Mouse (Mus musculus) embryonic fibroblast, embryonic 13.5 days (primary cell): ENCODE measurements around the gene Sqor.

Source experiments
- CTCF ChIP-seq: IDR thresholded peaks from 2 replicates; pipeline ENCODE4 v1.5.1; 2011; ENCODE audit warnings: mild to moderate bottlenecking, control low read depth, low read length, moderate library complexity, borderline replicate concordance; ENCODE audit not compliant: insufficient read depth
- POLR2A ChIP-seq: IDR thresholded peaks from 2 replicates; pipeline ENCODE4 v1.6.1; 2011; ENCODE audit warnings: low read depth, mild to moderate bottlenecking, control low read depth, low read length, moderate library complexity

GRCm38 (mm10) chr2:122759791-122760190, 5.2 kb upstream of the Sqor start:
- TF ChIP-seq POLR2A (no peak), CTCF (no peak)
